Mouse (Mus musculus): ENCODE results near the gene St6galnac3. TPM values are rescaled to one million over a fixed set of nuclear protein-coding genes. Genes with fewer than 3 reads are reported as not detected.
A peak's percentile ranks its signal among the peaks of the same experiment; 100 is the strongest.

St6galnac3 gene
- polyA plus RNA-seq, 1 experiment from 2014 or later: 27.2 TPM

DNA sequence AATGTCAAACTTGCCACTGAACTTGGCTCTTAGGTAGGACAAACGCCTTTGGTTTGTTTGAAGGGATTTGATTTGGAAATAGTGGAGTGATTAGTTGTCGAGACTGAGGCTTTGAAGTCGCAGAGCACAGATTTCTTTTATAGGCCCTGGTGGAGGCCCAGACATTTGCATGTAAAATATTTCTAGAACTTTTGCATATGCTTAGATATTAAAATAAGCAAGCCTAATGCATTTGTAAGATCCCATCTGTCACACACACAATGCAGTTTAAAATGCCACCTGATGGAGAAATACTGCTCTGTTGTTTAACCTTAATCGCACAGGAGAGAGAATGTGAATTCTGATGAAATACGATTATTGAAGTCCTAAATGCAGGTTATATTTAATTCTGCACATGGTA is 380.0 kb downstream of the St6galnac3 start:
- no peaks in the 10 kb centered on the region for H3K27me3 ChIP-seq
- WGBS: 70% methylated on average over 5 of the region's 5 CpGs
- no peaks in the 10 kb centered on the region for H3K9me3 ChIP-seq
- H3K9ac ChIP-seq: no peak overlapping the region
- H3K4me2 ChIP-seq: no peak overlapping the region
- no peak for ATAC-seq (ENCODE audit: low read depth)
- H3K27ac ChIP-seq (replicated peaks): no peak overlapping the region
- no peaks in the 10 kb centered on the region; the same call in 1 of the 2 replicates for H3K4me1 ChIP-seq (replicated peaks)
- H3K4me3 ChIP-seq: no peak overlapping the region
- no peaks in the 10 kb centered on the region for H3K36me3 ChIP-seq

DNA sequence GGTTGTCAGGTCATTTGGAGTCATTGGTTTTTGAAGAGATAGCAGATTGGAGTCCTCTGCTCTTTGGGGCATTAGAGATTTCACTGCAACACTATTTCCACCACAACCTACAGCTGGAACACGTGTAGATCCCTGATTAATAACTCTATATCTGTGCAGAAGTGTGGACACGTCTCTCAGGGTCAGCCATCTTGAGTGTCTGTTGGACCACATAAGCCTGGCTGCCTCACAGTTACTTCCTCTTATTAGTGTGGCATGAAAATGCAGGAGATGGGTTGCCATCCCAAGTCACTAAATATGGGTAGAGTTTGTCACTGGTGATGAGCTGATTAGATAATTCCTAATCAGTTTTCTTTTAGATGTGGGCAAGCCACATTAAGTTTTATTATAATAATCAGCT is 385.0 kb downstream of the St6galnac3 start:
- no peaks in the 10 kb centered on the region for H3K27me3 ChIP-seq
- WGBS: 81% methylated on average over 2 of the region's 2 CpGs

GRCm38 (mm10) chr3:153339091-153339490 is 385.9 kb downstream of the St6galnac3 start:
- 73% methylated on average over 12 of the region's 12 CpGs for WGBS
- H3K4me1 ChIP-seq (replicated peaks): 0 out of 2 replicates have a peak, but pooled peaks cover under 1% of the 10 kb centered on the region

More for the DNA sequence above, 385.0 kb downstream of the St6galnac3 start:
- Histone ChIP-seq H3K4me1 (replicated peaks) (no peaks in the 10 kb centered on the region), H3K27ac (replicated peaks) (no peak overlapping the region), H3K36me3 (no peaks in the 10 kb centered on the region), H3K4me3 (no peak overlapping the region), H3K4me2 (no peak overlapping the region), H3K9me3 (no peaks in the 10 kb centered on the region), H3K9ac (no peak overlapping the region)
- ATAC-seq (ENCODE audit: low read depth): no peak

DNA sequence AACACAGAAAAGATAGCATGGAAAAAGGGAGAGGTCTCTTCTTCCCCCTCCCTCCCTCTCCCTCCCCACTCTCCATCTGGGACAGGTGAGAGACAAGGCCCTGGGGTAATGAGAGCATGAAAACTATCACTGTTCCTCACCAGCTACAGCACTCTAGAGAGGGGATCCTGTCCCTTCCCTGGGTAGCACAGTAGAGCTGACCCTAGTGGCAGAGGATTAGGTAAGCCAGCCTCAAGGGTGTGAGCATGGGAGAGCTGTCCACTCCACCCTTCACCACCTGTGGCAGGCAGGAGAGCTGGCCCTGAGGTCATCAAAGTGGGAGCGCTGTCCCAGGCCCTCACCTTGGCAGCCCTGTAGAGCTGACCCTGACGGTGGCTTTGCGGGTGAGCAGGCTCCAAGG is 387.2 kb downstream of the St6galnac3 start:
- Histone ChIP-seq H3K9me3 (no peaks in the 10 kb centered on the region), H3K4me3 (no peak overlapping the region), H3K27me3 (no peaks in the 10 kb centered on the region), H3K9ac (no peak overlapping the region), H3K27ac (replicated peaks) (no peak overlapping the region), H3K4me1 (replicated peaks) (0 out of 2 replicates have a peak, but pooled peaks cover 3% of the 10 kb centered on the region), H3K36me3 (no peaks in the 10 kb centered on the region), H3K4me2 (no peak overlapping the region)
- WGBS: 87% methylated on average over 3 of the region's 3 CpGs
- ATAC-seq (ENCODE audit: low read depth): no peak

More at GRCm38 (mm10) chr3:153339091-153339490, 385.9 kb downstream of the St6galnac3 start:
- ATAC-seq (ENCODE audit: low read depth): no peak
- Histone ChIP-seq H3K27me3 (no peaks in the 10 kb centered on the region), H3K4me3 (no peak overlapping the region), H3K9me3 (no peaks in the 10 kb centered on the region), H3K36me3 (no peaks in the 10 kb centered on the region), H3K9ac (no peak overlapping the region), H3K27ac (replicated peaks) (no peak overlapping the region), H3K4me2 (no peak overlapping the region)

- Histone ChIP-seq H3K4me1 (replicated peaks) (0 out of 2 replicates have a peak, but pooled peaks cover 3% of the 10 kb centered on the region), H3K27me3 (no peaks in the 10 kb centered on the region), H3K27ac (replicated peaks) (no peak overlapping the region), H3K36me3 (no peaks in the 10 kb centered on the region), H3K4me2 (no peak overlapping the region), H3K9ac (no peak overlapping the region), H3K9me3 (no peaks in the 10 kb centered on the region), H3K4me3 (no peak overlapping the region)
- ATAC-seq (ENCODE audit: low read depth): no peak
- WGBS: 94% methylated on average over 2 of the region's 2 CpGs
Observed at GRCm38 (mm10) chr3:153337221-153337620, 387.8 kb downstream of the St6galnac3 start.

- Histone ChIP-seq H3K27ac (replicated peaks) (no peak overlapping the region), H3K9me3 (no peaks in the 10 kb centered on the region), H3K36me3 (no peaks in the 10 kb centered on the region), H3K4me2 (no peak overlapping the region), H3K4me1 (replicated peaks) (0 out of 2 replicates have a peak, but pooled peaks cover 3% of the 10 kb centered on the region), H3K27me3 (no peaks in the 10 kb centered on the region), H3K4me3 (no peak overlapping the region), H3K9ac (no peak overlapping the region)
- peak; percentile 23; the same call in 1 of the 2 replicates for ATAC-seq (ENCODE audit: low read depth)
- 52% methylated on average over 5 of the region's 5 CpGs for WGBS
Observed at GRCm38 (mm10) chr3:153334152-153334825, 390.7 kb downstream of the St6galnac3 start.

DNA sequence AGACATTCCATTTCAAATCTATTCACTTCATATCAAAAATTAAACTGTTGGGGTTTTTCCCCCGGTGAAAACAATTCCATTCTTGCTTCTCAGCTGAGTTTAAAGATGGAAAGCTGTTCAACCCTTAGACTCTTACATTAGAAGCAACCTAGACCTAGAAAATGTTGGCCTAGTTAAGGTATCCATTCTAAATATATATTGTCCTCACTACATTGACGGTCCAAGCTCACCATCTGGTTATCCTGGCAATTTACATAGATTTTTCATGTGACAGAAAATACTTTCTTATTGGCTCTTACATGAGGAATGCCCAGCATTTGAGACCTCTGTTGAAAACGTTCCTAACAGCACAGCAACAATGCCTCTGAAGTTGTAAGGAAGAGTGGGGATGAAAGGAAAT is 400.7 kb downstream of the St6galnac3 start:
- Histone ChIP-seq H3K4me3 (no peak overlapping the region), H3K9ac (no peak overlapping the region), H3K9me3 (no peaks in the 10 kb centered on the region), H3K4me2 (no peak overlapping the region), H3K36me3 (no peaks in the 10 kb centered on the region), H3K27ac (replicated peaks) (no peak overlapping the region), H3K27me3 (no peaks in the 10 kb centered on the region), H3K4me1 (replicated peaks) (no peaks in the 10 kb centered on the region)
- ATAC-seq (ENCODE audit: low read depth): no peak
- WGBS: 77% methylated on average over 3 of the region's 3 CpGs

DNA sequence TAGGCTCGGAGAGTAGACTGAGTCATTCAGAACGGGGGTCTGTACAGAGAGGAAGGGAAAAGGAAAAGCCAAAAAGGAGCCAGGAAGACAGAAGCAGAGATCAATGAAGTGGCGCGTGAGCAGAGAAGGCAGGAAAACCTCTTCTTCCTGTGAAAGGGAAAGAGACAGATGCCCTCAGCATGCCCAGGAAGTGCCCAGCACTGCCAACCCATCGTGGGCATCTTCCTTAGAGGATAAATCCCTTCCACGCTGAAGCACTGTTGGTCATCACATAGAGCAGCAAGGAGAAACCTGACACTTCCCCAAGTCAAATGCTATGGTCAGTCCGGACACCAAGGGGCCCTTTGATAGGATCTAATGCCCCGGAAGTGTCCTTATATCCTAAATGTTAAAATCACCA is 401.5 kb downstream of the St6galnac3 start:
- no peaks in the 10 kb centered on the region for H3K9me3 ChIP-seq
- H3K27me3 ChIP-seq: no peaks in the 10 kb centered on the region
- ATAC-seq (ENCODE audit: low read depth): no peak
- H3K4me2 ChIP-seq: no peak overlapping the region
- no peak overlapping the region for H3K4me3 ChIP-seq
- 86% methylated on average over 8 of the region's 8 CpGs for WGBS
- no peaks in the 10 kb centered on the region for H3K4me1 ChIP-seq (replicated peaks)
- H3K36me3 ChIP-seq: no peaks in the 10 kb centered on the region
- no peak overlapping the region for H3K9ac ChIP-seq
- no peak overlapping the region for H3K27ac ChIP-seq (replicated peaks)

GRCm38 (mm10) chr3:153313583-153313982 is 411.4 kb downstream of the St6galnac3 start:
- H3K4me3 ChIP-seq: no peak overlapping the region
- no peaks in the 10 kb centered on the region for H3K4me1 ChIP-seq (replicated peaks)
- H3K27me3 ChIP-seq: no peaks in the 10 kb centered on the region
- ATAC-seq (ENCODE audit: low read depth): 0 out of 2 replicates have a peak, but pooled peaks have one; percentile 47
- H3K36me3 ChIP-seq: no peaks in the 10 kb centered on the region
- no peaks in the 10 kb centered on the region for H3K9me3 ChIP-seq
- 90% methylated on average over 8 of the region's 9 CpGs for WGBS
- H3K4me2 ChIP-seq: no peak overlapping the region
- H3K27ac ChIP-seq (replicated peaks): no peak overlapping the region
- H3K9ac ChIP-seq: no peak overlapping the region

GRCm38 (mm10) chr3:153313167-153313566 is 411.8 kb downstream of the St6galnac3 start:
- no peaks in the 10 kb centered on the region for H3K4me1 ChIP-seq (replicated peaks)
- no peaks in the 10 kb centered on the region for H3K36me3 ChIP-seq
- H3K4me3 ChIP-seq: no peak overlapping the region
- H3K4me2 ChIP-seq: no peak overlapping the region
- no peak overlapping the region for H3K27ac ChIP-seq (replicated peaks)
- WGBS: 92% methylated on average over 9 of the region's 9 CpGs
- H3K27me3 ChIP-seq: no peaks in the 10 kb centered on the region
- no peak overlapping the region for H3K9ac ChIP-seq
- no peaks in the 10 kb centered on the region for H3K9me3 ChIP-seq
- ATAC-seq (ENCODE audit: low read depth): no peak

GRCm38 (mm10) chr3:153312006-153312405 is 413.0 kb downstream of the St6galnac3 start:
- no peaks in the 10 kb centered on the region for H3K9me3 ChIP-seq
- no peak overlapping the region for H3K4me3 ChIP-seq
- H3K4me2 ChIP-seq: no peak overlapping the region
- no peaks in the 10 kb centered on the region for H3K4me1 ChIP-seq (replicated peaks)
- no peak overlapping the region for H3K27ac ChIP-seq (replicated peaks)
- ATAC-seq (ENCODE audit: low read depth): no peak
- H3K9ac ChIP-seq: no peak overlapping the region
- 93% methylated on average over 3 of the region's 3 CpGs for WGBS
- H3K36me3 ChIP-seq: no peaks in the 10 kb centered on the region
- no peaks in the 10 kb centered on the region for H3K27me3 ChIP-seq

DNA sequence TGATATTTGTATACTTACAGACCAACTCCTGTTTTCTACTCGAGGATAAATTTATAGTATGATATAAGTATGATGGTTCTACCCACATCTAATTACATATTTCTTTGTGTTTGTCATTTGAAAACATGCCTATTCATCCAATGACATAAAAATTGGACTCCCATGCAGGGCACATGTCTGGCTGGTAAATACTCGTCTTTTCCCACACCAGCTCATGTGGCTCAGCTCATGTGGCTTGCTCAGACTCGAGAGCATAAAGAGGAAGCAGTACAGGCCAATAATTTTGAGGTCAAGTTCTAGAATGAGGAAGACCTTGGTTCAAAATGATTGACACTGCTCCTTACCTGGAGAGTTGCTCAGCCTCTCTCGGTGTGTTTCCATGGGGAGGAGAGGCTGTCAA is 416.6 kb downstream of the St6galnac3 start:
- no peak overlapping the region for H3K4me2 ChIP-seq
- H3K27me3 ChIP-seq: no peaks in the 10 kb centered on the region
- H3K27ac ChIP-seq (replicated peaks): no peak overlapping the region
- no peak for ATAC-seq (ENCODE audit: low read depth)
- H3K4me1 ChIP-seq (replicated peaks): 0 out of 2 replicates have a peak, but pooled peaks cover 5% of the 10 kb centered on the region
- no peak overlapping the region for H3K9ac ChIP-seq
- no peaks in the 10 kb centered on the region for H3K9me3 ChIP-seq
- 85% methylated on average over 4 of the region's 4 CpGs for WGBS
- H3K36me3 ChIP-seq: no peaks in the 10 kb centered on the region
- H3K4me3 ChIP-seq: no peak overlapping the region

- Histone ChIP-seq H3K4me1 (replicated peaks) (0 out of 2 replicates have a peak, but pooled peaks cover 5% of the 10 kb centered on the region), H3K36me3 (no peaks in the 10 kb centered on the region), H3K4me3 (no peak overlapping the region), H3K9ac (no peak overlapping the region), H3K9me3 (no peaks in the 10 kb centered on the region), H3K4me2 (no peak overlapping the region), H3K27me3 (no peaks in the 10 kb centered on the region), H3K27ac (replicated peaks) (no peak overlapping the region)
- 86% methylated on average over 3 of the region's 3 CpGs for whole genome bisulfite sequencing
- no peak for ATAC-seq (ENCODE audit: low read depth)
Observed at GRCm38 (mm10) chr3:153305153-153305552, 419.8 kb downstream of the St6galnac3 start.

Measured in neural tube, embryonic 13.5 days (tissue).